Mouse (Mus musculus) heart, adult 2 months (tissue): ENCODE data around the gene Gadd45a.

Experiments used
- CTCF ChIP-seq: fragments of 200-600 bp; IDR thresholded peaks from 2 replicates; pipeline ENCODE4 v1.8.1; 2022; ENCODE audit warnings: antibody characterized with exemption, mild to moderate bottlenecking, moderate library complexity
- EP300 ChIP-seq: fragments of 200-500 bp; IDR thresholded peaks from 2 replicates; pipeline ENCODE4 v1.6.1; 2011; ENCODE audit warnings: low read depth, low read length, control low read depth; ENCODE audit not compliant: insufficient read depth
- POLR2A ChIP-seq: fragments of 200-500 bp; IDR thresholded peaks from 2 replicates; pipeline ENCODE4 v1.6.1; 2011; ENCODE audit warnings: mild to moderate bottlenecking, low read depth, low read length, control low read depth; ENCODE audit not compliant: insufficient read depth

DNA sequence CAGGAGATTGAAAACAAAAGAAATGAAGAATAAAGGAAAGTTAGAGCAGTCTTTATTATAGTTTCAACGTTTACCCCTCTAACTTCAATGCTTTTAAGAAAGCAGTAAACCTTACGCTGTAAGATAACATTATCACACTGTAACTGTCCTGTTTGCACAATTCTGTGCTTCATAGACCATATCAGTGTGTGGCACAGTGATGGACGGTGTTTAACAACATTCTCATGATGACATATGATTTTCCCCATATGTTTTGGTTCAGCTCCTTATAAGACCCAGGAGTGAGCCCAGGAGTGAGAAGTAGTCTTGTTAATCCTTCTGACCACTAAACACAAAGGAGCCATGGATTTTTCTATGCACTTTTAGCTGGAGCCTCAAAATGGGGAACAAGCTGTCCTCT, 9.7 kb upstream of the Gadd45a start:
- TF ChIP-seq CTCF (no peak), EP300 (no peak), POLR2A (no peak)
